In the genomic region with DNA sequence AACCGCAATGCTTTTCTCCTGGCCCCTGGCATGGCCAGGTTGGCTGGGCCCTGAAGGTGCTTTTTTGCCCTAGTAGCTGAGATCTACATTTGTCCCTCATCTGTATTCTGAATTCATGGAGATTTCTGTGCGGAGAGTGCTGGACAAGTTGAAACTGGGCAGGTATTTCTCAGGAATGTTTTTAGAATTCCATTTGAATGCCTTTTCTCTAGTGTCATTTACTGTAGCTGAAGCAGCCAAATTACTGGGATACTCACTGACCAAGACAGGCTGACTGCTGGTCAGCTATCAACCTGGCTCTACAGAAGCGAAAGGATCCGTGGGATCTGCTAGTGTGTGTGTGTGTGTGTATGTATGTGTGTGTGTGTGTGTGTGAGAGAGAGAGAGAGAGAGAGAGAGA, we compare ENCODE assay signal across 8 mouse cellular contexts.
DNase-seq lines count a peak whose midpoint lies in the region; ATAC-seq and TF ChIP-seq lines count a peak whose summit lies in the region.

No protein-coding gene starts in this region.

- TF ChIP-seq EP300 in stomach, postnatal 0 days (optimal IDR thresholded peaks at IDR 0.05) = no peak

- H3K4me2 ChIP-seq in forebrain, embryonic 11.5 days (ENCODE audit: low read depth, low read length, severe bottlenecking) = 0 out of 2 replicates have a peak overlapping the region, but pooled peaks have one; percentile 3
- 0 out of 2 replicates have a peak overlapping the region, but pooled peaks have one; percentile 9 for H3K4me2 ChIP-seq in stomach, postnatal 0 days (replicated peaks; ENCODE audit: low read depth)

- H3K27me3 ChIP-seq in forebrain, embryonic 11.5 days (ENCODE audit: control insufficient read depth, insufficient read depth, low read length) = no peaks in the 10 kb centered on the region
- no peaks in the 10 kb centered on the region for H3K27me3 ChIP-seq in stomach, postnatal 0 days (ENCODE audit: control insufficient read depth, insufficient read depth, low read length)

- no peak for TF ChIP-seq CTCF in stomach, postnatal 0 days (IDR thresholded peaks at IDR 0.05; ENCODE audit: low read depth)

- WGBS in forebrain, embryonic 11.5 days = 37% methylated on average over 4 of the region's 4 CpGs
- WGBS in stomach, postnatal 0 days = 46% methylated on average over 4 of the region's 4 CpGs

- intact Hi-C loops in left cerebral cortex, postnatal 25 days (cut with DNase I) = no loop called here

- H3K36me3 ChIP-seq in forebrain, embryonic 11.5 days (ENCODE audit: control insufficient read depth, insufficient read depth, low read length) = no peaks in the 10 kb centered on the region
- H3K36me3 ChIP-seq in stomach, postnatal 0 days (ENCODE audit: control insufficient read depth, insufficient read depth, low read length) = no peaks in the 10 kb centered on the region

- H3K9ac ChIP-seq in forebrain, embryonic 11.5 days (ENCODE audit: low read length) = peak overlapping the region; percentile 7; the same call in 1 of the 2 replicates
- no peak overlapping the region for H3K9ac ChIP-seq in stomach, postnatal 0 days (ENCODE audit: low read length)

- H3K4me1 ChIP-seq in forebrain, embryonic 11.5 days (replicated peaks; ENCODE audit: control insufficient read depth, insufficient read depth, low read length) = peaks cover 10% of the 10 kb centered on the region
- H3K4me1 ChIP-seq in stomach, postnatal 0 days (replicated peaks; ENCODE audit: control insufficient read depth, insufficient read depth) = peaks cover 6% of the 10 kb centered on the region

- DNase-seq in retina, postnatal 1 day = peak; percentile 27
- DNase-seq in retina, embryonic 14.5 days (ENCODE audit: low spot score) = no peak
- no peak for DNase-seq in forebrain, embryonic 11.5 days (ENCODE audit: low spot score)
- peak; percentile 13 for DNase-seq in kidney, postnatal 10 days
- DNase-seq in stomach, postnatal 0 days (ENCODE audit: low spot score) = no peak
- DNase-seq in frontal cortex, postnatal 36 days (ENCODE audit: low spot score in 2 of 2) = no peak
- no peak for DNase-seq in left cerebral cortex, postnatal 25 days (ENCODE audit: low spot score in 2 of 2)
- DNase-seq in thymus, postnatal 4 days = no peak

- H3K27ac ChIP-seq in forebrain, embryonic 11.5 days (ENCODE audit: low read depth, low read length) = peak overlapping the region; percentile 33
- H3K27ac ChIP-seq in stomach, postnatal 0 days (replicated peaks) = peak overlapping the region; percentile 71

- H3K9me3 ChIP-seq in forebrain, embryonic 11.5 days (ENCODE audit: control insufficient read depth, low read length) = no peaks in the 10 kb centered on the region
- no peaks in the 10 kb centered on the region for H3K9me3 ChIP-seq in stomach, postnatal 0 days (ENCODE audit: control insufficient read depth, low read length)

- H3K4me3 ChIP-seq in forebrain, embryonic 11.5 days (ENCODE audit: low read depth, low read length) = no peak overlapping the region
- no peak overlapping the region for H3K4me3 ChIP-seq in stomach, postnatal 0 days (ENCODE audit: low read depth, low read length)

- no peak; the same call in 1 of the 2 replicates for ATAC-seq in forebrain, embryonic 11.5 days (replicated peaks; ENCODE audit: low FRiP score)
- no peak for ATAC-seq in stomach, postnatal 0 days (ENCODE audit: low FRiP score, low TSS enrichment)

Comparison
In these comparisons a context has a peak if more than half of its experiments do, and no peak if none do; other contexts are left out.
1. DNase-seq: peak in retina, postnatal 1 day (single experiment) and kidney, postnatal 10 days (single experiment); none in retina, embryonic 14.5 days (single experiment), forebrain, embryonic 11.5 days (single experiment), stomach, postnatal 0 days (single experiment), frontal cortex, postnatal 36 days (0 of 2), left cerebral cortex, postnatal 25 days (0 of 2) and thymus, postnatal 4 days (single experiment).